Mouse (Mus musculus) liver, postnatal 0 days (tissue): ENCODE results near the gene Fignl2.

Experiments used
- CTCF ChIP-seq: sonication (generic); IDR thresholded peaks from 2 replicates; pipeline ENCODE4 v1.5.1; 2016; ENCODE audit warnings: antibody characterized with exemption, low read depth
- EP300 ChIP-seq: IDR thresholded peaks from 2 replicates; pipeline ENCODE4 v1.6.1; 2016; ENCODE audit warnings: antibody characterized with exemption, low read depth, mild to moderate bottlenecking

- TF ChIP-seq CTCF (no peak), EP300 (no peak)
Measured at GRCm38 (mm10) chr15:101093988-101094387, 15.6 kb upstream of the Fignl2 start.
